Mouse (Mus musculus) brain, embryonic 14.5 days (tissue): ENCODE data around the gene Rag2.

Experiments used
- CTCF ChIP-seq: fragments of 200-500 bp; IDR thresholded peaks from 2 replicates; pipeline ENCODE4 v1.5.1; 2012; ENCODE audit warnings: inconsistent platforms, mild to moderate bottlenecking, moderate library complexity, borderline replicate concordance; ENCODE audit not compliant: insufficient read depth, insufficient read length; ENCODE audit errors: extremely low read depth
- POLR2A ChIP-seq: fragments of 200-500 bp; IDR thresholded peaks from 2 replicates; pipeline ENCODE4 v1.6.1; 2012; ENCODE audit warnings: mild to moderate bottlenecking, inconsistent platforms, borderline replicate concordance; ENCODE audit not compliant: poor library complexity, insufficient read depth, insufficient read length, severe bottlenecking; ENCODE audit errors: extremely low read depth

DNA sequence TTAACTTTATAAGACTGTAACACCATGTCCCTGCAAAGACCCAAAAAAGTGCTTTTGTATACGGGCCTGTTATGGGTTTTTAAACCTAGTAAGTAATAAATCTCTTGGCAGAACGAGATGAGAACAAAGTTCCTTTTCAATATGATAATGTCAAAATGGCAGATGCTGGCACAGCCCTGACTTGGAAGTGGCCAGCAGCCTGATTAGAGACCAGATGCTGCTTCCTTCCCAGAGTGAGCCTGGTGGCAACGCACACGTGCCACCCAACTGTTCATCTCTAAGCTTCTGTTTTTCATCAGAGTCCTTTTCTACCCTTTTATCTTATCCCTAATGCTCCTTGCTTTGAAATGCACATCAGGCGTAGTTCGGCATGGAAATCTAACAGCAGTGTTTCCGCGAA is 33.2 kb upstream of the Rag2 start:
- TF ChIP-seq POLR2A, result no peak
- TF ChIP-seq CTCF, result no peak
